Mouse (Mus musculus) bone marrow macrophage, adult 2 months (primary cell): ENCODE results near the gene Cops2.

Source experiments
- CTCF ChIP-seq: IDR thresholded peaks from 2 replicates; pipeline ENCODE4 v1.5.1; 2012; ENCODE audit warnings: low read depth, mild to moderate bottlenecking, low read length, moderate library complexity
- POLR2A ChIP-seq: IDR thresholded peaks from 2 replicates; pipeline ENCODE4 v1.6.1; 2012; ENCODE audit warnings: mild to moderate bottlenecking, low read depth, low read length, borderline replicate concordance

DNA sequence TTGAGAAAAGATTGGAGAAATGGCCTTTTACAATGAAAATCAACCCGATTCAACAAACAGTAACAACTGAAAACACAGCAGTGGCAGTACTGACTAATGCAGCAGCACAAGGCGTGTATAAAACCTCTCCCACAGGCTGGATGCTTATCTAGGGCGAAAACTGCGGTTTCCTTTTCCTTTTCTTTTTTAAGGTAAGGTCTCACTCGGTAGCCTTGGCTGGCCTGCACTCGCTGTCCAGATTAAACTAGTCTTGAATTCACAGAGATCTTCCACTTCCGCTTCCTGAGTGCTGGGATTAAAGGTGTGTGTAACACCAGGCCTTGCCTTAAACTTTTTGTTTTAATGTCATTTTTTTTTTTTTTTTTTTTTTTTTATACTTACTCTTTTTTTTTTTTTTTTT, 20.8 kb downstream of the Cops2 start:
- no peak for TF ChIP-seq CTCF
- TF ChIP-seq POLR2A: no peak
